Mouse (Mus musculus) MEL (cell line): ENCODE measurements around the gene Pyy.

Experiments
- BHLHE40 ChIP-seq: IDR thresholded peaks from 2 replicates; pipeline ENCODE4 v1.6.1; 2012; ENCODE audit warnings: low read depth, mild to moderate bottlenecking, inconsistent platforms, low read length, improper control_type of control experiment, borderline replicate concordance
- E2F4 ChIP-seq: IDR thresholded peaks from 2 replicates; pipeline ENCODE4 v1.6.1; 2011; ENCODE audit warnings: low read depth, low read length, improper control_type of control experiment, borderline replicate concordance
- POLR2A ChIP-seq, 2 experiments: IDR thresholded peaks; 2 replicates each; pipeline ENCODE4 v1.6.1; 2011 to 2012; ENCODE audit warnings: low read length in 2 of 2, mild to moderate bottlenecking in 2 of 2, control low read depth in 1 of 2, improper control_type of control experiment in 1 of 2, low read depth in 1 of 2, moderate library complexity in 1 of 2; ENCODE audit not compliant: control insufficient read depth in 1 of 2, insufficient read depth in 1 of 2, poor library complexity in 1 of 2
- POLR2AphosphoS5 ChIP-seq: IDR thresholded peaks from 2 replicates; pipeline ENCODE4 v1.6.1; 2012; ENCODE audit warnings: low read depth, borderline replicate concordance, mild to moderate bottlenecking, inconsistent platforms, low read length, moderate library complexity, mixed read lengths
- SMC3 ChIP-seq: IDR thresholded peaks from 2 replicates; pipeline ENCODE4 v1.6.1; 2011; ENCODE audit warnings: low read depth, low read length, improper control_type of control experiment
- TAL1 ChIP-seq: IDR thresholded peaks from 2 replicates; pipeline ENCODE4 v1.6.1; 2012; ENCODE audit warnings: mild to moderate bottlenecking, inconsistent platforms, low read length, moderate library complexity, mixed read lengths

- no peak for TF ChIP-seq POLR2AphosphoS5
- TF ChIP-seq SMC3 = no peak
- no peak for TF ChIP-seq E2F4
- TF ChIP-seq TAL1 = no peak
- no peak for TF ChIP-seq BHLHE40
- TF ChIP-seq POLR2A (IDR thresholded peaks at IDR 0.05; ENCODE audit: control insufficient read depth in 1 of 2, insufficient read depth in 1 of 2, low read depth in 1 of 2, low read length in 2 of 2, poor library complexity in 1 of 2) = no peak
Measured at GRCm38 (mm10) chr11:102146531-102146930, 38.9 kb upstream of the Pyy start.
